Mouse (Mus musculus) induced T-regulatory cell, adult 2 months (primary cell): ENCODE results near the gene Dqx1.

Experiments used
- DNase-seq: peaks from one replicate; pipeline ENCODE4 v3.0.0-alpha.2; 2012; ENCODE audit warnings: low read depth

Gene Dqx1

GRCm38 (mm10) chr6:83033249-83034185, 24.1 kb upstream of the Dqx1 start, which contains the start of the genes Dok1 and Loxl3:
TSS of gene Dok1 (minus strand) at chr6:83033471.
TSS of gene Loxl3 (plus strand) at chr6:83034173.
- DNase-seq = peak; percentile 87

GRCm38 (mm10) chr6:83034463-83035055, 23.1 kb upstream of the Dqx1 start:
- no peak for DNase-seq

- no peak for DNase-seq
These were observed 20.5 kb upstream of the Dqx1 start for GRCm38 (mm10) chr6:83037188-83037587.

- DNase-seq = peak; percentile 94
These were observed 19.1 kb upstream of the Dqx1 start for GRCm38 (mm10) chr6:83038496-83039012.

- no peak for DNase-seq
These were observed 17.0 kb upstream of the Dqx1 start for GRCm38 (mm10) chr6:83040601-83041000.

- no peak for DNase-seq
These were observed 14.1 kb upstream of the Dqx1 start for GRCm38 (mm10) chr6:83043561-83043960.

GRCm38 (mm10) chr6:83043993-83044392, 13.7 kb upstream of the Dqx1 start:
- DNase-seq = no peak

- no peak for DNase-seq
These were observed 12.9 kb upstream of the Dqx1 start for GRCm38 (mm10) chr6:83044742-83045141.

GRCm38 (mm10) chr6:83049367-83049766, 8.3 kb upstream of the Dqx1 start:
- no peak for DNase-seq

GRCm38 (mm10) chr6:83053136-83053960, 4.3 kb upstream of the Dqx1 start:
- peak; percentile 77 for DNase-seq

- DNase-seq = peak; percentile 99
These were observed 3.4 kb upstream of the Dqx1 start, which contains the start of gene Aup1 for GRCm38 (mm10) chr6:83054074-83054851. TSS of gene Aup1 (plus strand) at chr6:83054521.

- peak; percentile 61 for DNase-seq
These were observed 2.7 kb upstream of the Dqx1 start, which contains the start of gene Htra2 for GRCm38 (mm10) chr6:83054871-83055431. TSS of gene Htra2 (minus strand) at chr6:83055273.

GRCm38 (mm10) chr6:83058725-83059124, 1.1 kb downstream of the Dqx1 start:
- DNase-seq = no peak

GRCm38 (mm10) chr6:83065995-83066394, 8.4 kb downstream of the Dqx1 start:
- DNase-seq = peak; percentile 54

GRCm38 (mm10) chr6:83066441-83066840, 8.8 kb downstream of the Dqx1 start:
- DNase-seq = no peak

- DNase-seq = no peak
These were observed 10.6 kb downstream of the Dqx1 start for GRCm38 (mm10) chr6:83068221-83068620.

GRCm38 (mm10) chr6:83068706-83069487, 11.3 kb downstream of the Dqx1 start:
- DNase-seq = peak; percentile 44

- DNase-seq = peak; percentile 42
These were observed 12.0 kb downstream of the Dqx1 start for GRCm38 (mm10) chr6:83069488-83070246.

- peak; percentile 32 for DNase-seq
These were observed 12.4 kb downstream of the Dqx1 start, which contains the start of gene Tlx2 for GRCm38 (mm10) chr6:83070247-83070310. TSS of gene Tlx2 (minus strand) at chr6:83070293.
